Mouse (Mus musculus) liver, embryonic 14.5 days (tissue): ENCODE results near the gene Keap1. TPM values are rescaled to one million over a fixed set of nuclear protein-coding genes. Genes with fewer than 3 reads are reported as not detected.

Experiments used
- ATAC-seq: fragments of 200-750 bp; cut with Nextera tagmentation; 2 replicates; pipeline ENCODE4 v1.8.0; 2017; ENCODE audit warnings: moderate number of reproducible peaks, mild to moderate bottlenecking, moderate library complexity; ENCODE audit not compliant: insufficient read depth
- DNase-seq, 3 experiments: peaks; one replicate each; pipeline ENCODE4 v3.0.0-alpha.2; 2012 to 2013; ENCODE audit warnings: low read depth in 3 of 3, low spot score in 3 of 3
- H3K27ac ChIP-seq: fragments of 300-500 bp; sonication (generic); 2 replicates; pipeline ENCODE4 v1.5.1; 2014; ENCODE audit warnings: moderate library complexity, mild to moderate bottlenecking, control low read depth, inconsistent platforms
- H3K27me3 ChIP-seq: fragments of 300-500 bp; sonication (generic); 2 replicates; pipeline ENCODE4 v1.6.1; 2014; ENCODE audit warnings: mild to moderate bottlenecking, low read length, moderate library complexity; ENCODE audit not compliant: control insufficient read depth, insufficient read depth
- H3K36me3 ChIP-seq: fragments of 300-500 bp; sonication (generic); replicated peaks from 2 replicates; pipeline ENCODE4 v1.6.1; 2014; ENCODE audit warnings: low read depth; ENCODE audit not compliant: control insufficient read depth, insufficient read depth
- H3K4me1 ChIP-seq, 2 experiments: fragments of 200-500 bp in 1 of 2; fragments of 300-500 bp in 1 of 2; sonication (generic) in 1 of 2; replicated peaks; 2 replicates each; pipeline ENCODE4 v1.6.1; 2012 to 2014; ENCODE audit warnings: antibody characterized with exemption in 1 of 2, inconsistent platforms in 1 of 2, low read length in 1 of 2; ENCODE audit not compliant: control insufficient read depth in 2 of 2, insufficient read depth in 2 of 2
- H3K4me2 ChIP-seq: fragments of 300-500 bp; sonication (generic); 2 replicates; pipeline ENCODE4 v1.6.1; 2014; ENCODE audit warnings: low read depth, mild to moderate bottlenecking, control low read depth, moderate library complexity
- H3K4me3 ChIP-seq, 2 experiments: fragments of 200-500 bp in 1 of 2; fragments of 300-500 bp in 1 of 2; sonication (generic) in 1 of 2; 2 replicates each; pipeline ENCODE4 v1.5.1; 2012 to 2014; ENCODE audit warnings: low read depth in 2 of 2, low read length in 2 of 2, mild to moderate bottlenecking in 2 of 2, control low read depth in 1 of 2, inconsistent platforms in 1 of 2, moderate library complexity in 1 of 2; ENCODE audit not compliant: insufficient read depth in 1 of 2
- H3K9ac ChIP-seq: fragments of 300-500 bp; sonication (generic); replicated peaks from 2 replicates; pipeline ENCODE4 v1.6.1; 2014; ENCODE audit warnings: mild to moderate bottlenecking, control low read depth, moderate library complexity
- H3K9me3 ChIP-seq: fragments of 300-500 bp; sonication (generic); 2 replicates; pipeline ENCODE4 v1.6.1; 2016; ENCODE audit warnings: low read length, mixed read lengths; ENCODE audit not compliant: control insufficient read depth
- CTCF ChIP-seq: IDR thresholded peaks from 2 replicates; pipeline ENCODE4 v1.5.1; 2016; ENCODE audit warnings: antibody characterized with exemption, low read depth, control low read depth
- EP300 ChIP-seq: IDR thresholded peaks from 2 replicates; pipeline ENCODE4 v1.6.1; 2016; ENCODE audit warnings: antibody characterized with exemption, low read depth
- WGBS: fragments of 180-500 bp; shearing (Covaris S2); extraction: QIAGEN DNeasy Blood & Tissue Kit; methylation state at CpG from one replicate; pipeline ENCODE4 v1.1.7; 2014; ENCODE audit not compliant: insufficient replicate concordance; 5-methylcytosine and 5-hydroxymethylcytosine counted together
- polyA plus RNA-seq, 2 experiments: library from polyadenylated mRNA; depleted of rRNA in 1 of 2; stranded (reverse) in 1 of 2; unstranded in 1 of 2; fragments of >200 nt; fragmentation: Nextera tagmentation in 1 of 2; extraction: Ambion mirVana in 1 of 2; gene quantifications; 2 replicates each; pipeline versions ENCODE4 v1.2.1 to v1.2.3; 2012 to 2014

The Keap1 gene
- polyA plus RNA-seq, 2 experiments = 15.1 to 15.6 TPM

GRCm38 (mm10) chr9:21268305-21268704, 29.1 kb upstream of the Keap1 start:
- no peak overlapping the region for H3K4me3 ChIP-seq
- no peak overlapping the region for H3K9ac ChIP-seq
- no peaks in the 10 kb centered on the region for H3K27me3 ChIP-seq
- H3K27ac ChIP-seq = no peak overlapping the region
- H3K4me1 ChIP-seq = peaks cover 20 to 26% of the 10 kb centered on the region in 2 experiments
- no peak overlapping the region for H3K4me2 ChIP-seq
- peaks cover 69% of the 10 kb centered on the region for H3K36me3 ChIP-seq
- no peaks in the 10 kb centered on the region for H3K9me3 ChIP-seq
- DNase-seq (no peak), ATAC-seq (no peak)
- 93% methylated on average over 16 of the region's 16 CpGs for WGBS
- TF ChIP-seq CTCF (no peak), EP300 (no peak)

DNA sequence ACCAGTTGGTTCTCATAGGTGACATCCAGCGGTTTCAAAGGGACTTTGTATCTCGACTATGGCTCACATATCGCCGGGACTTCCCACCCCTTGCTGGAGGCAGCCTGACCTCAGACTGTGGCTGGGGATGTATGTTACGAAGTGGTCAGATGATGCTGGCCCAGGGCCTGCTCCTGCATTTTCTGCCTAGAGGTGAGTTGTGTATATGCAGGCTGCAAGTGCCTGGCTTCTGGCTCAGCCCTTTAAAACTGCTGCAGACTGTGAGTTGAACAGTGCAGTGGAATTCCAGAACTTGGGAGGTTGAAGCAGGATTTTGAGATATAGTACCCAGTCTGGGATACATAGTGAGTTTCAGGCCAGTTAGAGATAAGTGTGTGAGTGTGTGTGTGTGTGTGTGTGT, 27.7 kb upstream of the Keap1 start:
- peak overlapping the region; percentile 98 for H3K4me3 ChIP-seq
- H3K4me2 ChIP-seq = peak overlapping the region; percentile 97
- no peak for ATAC-seq
- 81% methylated on average over 5 of the region's 5 CpGs for WGBS
- peaks cover 23 to 31% of the 10 kb centered on the region in 2 experiments for H3K4me1 ChIP-seq
- peak overlapping the region; percentile 99 for H3K9ac ChIP-seq
- H3K9me3 ChIP-seq = no peaks in the 10 kb centered on the region
- DNase-seq = no peak
- H3K36me3 ChIP-seq = peaks cover 55% of the 10 kb centered on the region
- peak overlapping the region; percentile 1; the same call in 1 of the 2 replicates for H3K27ac ChIP-seq
- no peaks in the 10 kb centered on the region for H3K27me3 ChIP-seq
- TF ChIP-seq CTCF (peak; percentile 24; the same call in 1 of the 2 replicates), EP300 (no peak)

- peaks cover 23 to 34% of the 10 kb centered on the region in 2 experiments for H3K4me1 ChIP-seq
- TF ChIP-seq EP300 (no peak), CTCF (no peak)
These were observed 26.4 kb upstream of the Keap1 start for GRCm38 (mm10) chr9:21265611-21266010.

GRCm38 (mm10) chr9:21265000-21265561, 25.9 kb upstream of the Keap1 start, which contains the start of gene Atg4d:
Gene Atg4d (plus strand): TSS chr9:21265293.
- no peak for TF ChIP-seq CTCF
- peak; percentile 65; the same call in 1 of the 2 replicates for TF ChIP-seq EP300
- H3K36me3 ChIP-seq = peaks cover 37% of the 10 kb centered on the region
- WGBS = under 1% methylated on average over 49 of the region's 49 CpGs
- peaks cover 23 to 34% of the 10 kb centered on the region in 2 experiments for H3K4me1 ChIP-seq
- H3K9me3 ChIP-seq = no peaks in the 10 kb centered on the region
- no peaks in the 10 kb centered on the region for H3K27me3 ChIP-seq
- H3K4me2 ChIP-seq = peak within 1 kb of the TSS; percentile 97
- peak within 1 kb of the TSS; percentile 99 for H3K9ac ChIP-seq
- peak within 1 kb of the TSS; percentile 92 for H3K27ac ChIP-seq
- DNase-seq (peak; percentile 99), ATAC-seq (peak; percentile 88)
- H3K4me3 ChIP-seq = peak within 1 kb of the TSS; percentile 98

More at GRCm38 (mm10) chr9:21265611-21266010, 26.4 kb upstream of the Keap1 start:
- H3K4me3 ChIP-seq = peak overlapping the region; percentile 98
- DNase-seq (no peak), ATAC-seq (peak; percentile 16; the same call in 1 of the 2 replicates)
- H3K36me3 ChIP-seq = peaks cover 42% of the 10 kb centered on the region
- H3K9me3 ChIP-seq = no peaks in the 10 kb centered on the region
- peak overlapping the region; percentile 97 for H3K4me2 ChIP-seq
- H3K27ac ChIP-seq = peak overlapping the region; percentile 87
- peak overlapping the region; percentile 99 for H3K9ac ChIP-seq
- no peaks in the 10 kb centered on the region for H3K27me3 ChIP-seq
- 5% methylated on average over 11 of the region's 11 CpGs for WGBS

DNA sequence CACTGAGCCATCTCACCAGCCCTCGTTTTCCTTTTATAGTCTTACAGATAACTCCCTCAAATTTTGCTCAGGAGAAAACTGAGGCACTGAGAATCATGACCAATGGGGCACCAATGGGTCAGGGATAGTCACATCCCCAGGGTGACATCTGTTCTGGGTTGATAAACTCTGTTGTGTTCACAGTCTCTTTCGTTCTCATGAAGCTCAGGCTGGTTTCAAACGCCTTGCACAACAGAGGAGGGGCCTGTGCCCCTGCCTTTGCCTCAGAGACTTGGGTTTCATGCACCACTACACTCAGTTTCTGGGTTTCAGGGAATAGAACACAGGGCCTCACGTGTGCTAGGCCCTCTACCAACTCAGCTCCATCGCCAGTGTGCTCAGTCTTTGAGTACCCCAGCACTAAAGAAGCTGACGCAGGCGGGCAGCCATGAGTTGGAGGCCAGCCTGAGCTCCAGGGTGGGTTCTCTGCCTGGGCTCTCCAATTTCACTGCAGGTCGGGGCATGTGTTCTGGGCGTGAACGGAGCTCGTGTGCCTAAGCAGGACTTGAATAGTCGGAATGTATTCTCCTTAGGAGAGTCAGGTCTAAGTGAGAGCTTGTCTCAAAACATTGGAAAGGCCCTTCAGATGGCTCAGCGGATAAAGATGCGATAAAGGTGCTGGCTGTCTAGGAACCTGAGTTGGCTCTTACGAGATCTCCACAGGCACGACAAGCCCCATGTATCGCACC, 25.3 kb upstream of the Keap1 start:
- 9% methylated on average over 17 of the region's 17 CpGs for WGBS
- peak; percentile 76 for TF ChIP-seq EP300
- no peak for TF ChIP-seq CTCF
- Histone ChIP-seq H3K4me2 (peak overlapping the region; percentile 77), H3K36me3 (peaks cover 30% of the 10 kb centered on the region), H3K4me3 (peak overlapping the region; percentile 62 to 98), H3K27me3 (no peaks in the 10 kb centered on the region), H3K9me3 (no peaks in the 10 kb centered on the region), H3K27ac (peak overlapping the region; percentile 92), H3K4me1 (peaks cover 23 to 34% of the 10 kb centered on the region in 2 experiments), H3K9ac (peak overlapping the region; percentile 53)
- DNase-seq (peak; percentile 86 to 92 (median 88)), ATAC-seq (peak; percentile 77)
